ENCODE assay signal across 8 mouse cellular contexts in the genomic region with DNA sequence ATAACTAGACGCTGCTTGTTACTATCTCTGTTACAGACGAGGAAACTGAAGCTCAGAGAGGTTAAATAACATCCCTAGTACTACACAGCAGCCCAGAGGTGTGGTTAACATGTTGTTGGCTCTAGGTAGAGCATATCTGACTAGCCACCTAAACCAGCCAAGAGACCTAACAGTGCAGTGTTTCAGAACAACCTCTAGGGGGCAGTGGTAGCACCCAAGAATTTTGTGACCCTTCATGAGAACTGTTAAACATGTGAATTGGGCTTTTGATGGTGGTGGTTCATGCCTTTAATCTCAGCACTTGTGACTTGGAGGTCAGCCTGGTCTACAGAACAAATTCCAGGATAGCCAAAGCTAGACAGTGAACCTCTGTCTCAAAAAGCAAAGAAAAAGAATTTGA. TPM values are rescaled to one million over a fixed set of nuclear protein-coding genes. Genes with fewer than 3 reads are reported as not detected.
DNase-seq lines count a peak whose midpoint lies in the region; ATAC-seq and TF ChIP-seq lines count a peak whose summit lies in the region.

No protein-coding gene starts in this region.

- no peak overlapping the region for H3K27ac ChIP-seq in forebrain, embryonic 10.5 days
- no peak overlapping the region for H3K27ac ChIP-seq in forebrain, embryonic 12.5 days
- H3K27ac ChIP-seq in hindbrain, embryonic 12.5 days = no peak overlapping the region
- H3K27ac ChIP-seq in lung, postnatal 0 days (ENCODE audit: low read length) = no peak overlapping the region
- H3K27ac ChIP-seq in thymus, adult 2 months (ENCODE audit: control insufficient read depth, insufficient read depth, low read length) = no peak overlapping the region

- no peak for ATAC-seq in forebrain, embryonic 12.5 days (ENCODE audit: low FRiP score)
- ATAC-seq in hindbrain, embryonic 12.5 days (ENCODE audit: low FRiP score) = 0 out of 2 replicates have a peak, but pooled peaks have one; percentile 26
- ATAC-seq in lung, postnatal 0 days = peak; percentile 48; the same call in 1 of the 2 replicates

- TF ChIP-seq CTCF in lung, postnatal 0 days (IDR thresholded peaks at IDR 0.05) = peak; percentile 95
- no peak for TF ChIP-seq CTCF in thymus, adult 2 months (IDR thresholded peaks at IDR 0.05; ENCODE audit: borderline replicate concordance, control insufficient read depth, extremely low read depth, insufficient read depth, low read length, poor library complexity)

- 22% methylated on average over 2 of the region's 2 CpGs for WGBS in forebrain, embryonic 10.5 days
- WGBS in forebrain, embryonic 12.5 days = 29% methylated on average over 2 of the region's 2 CpGs
- 30% methylated on average over 2 of the region's 2 CpGs for WGBS in hindbrain, embryonic 12.5 days
- 29% methylated on average over 2 of the region's 2 CpGs for WGBS in lung, postnatal 0 days
- 61% methylated on average over 2 of the region's 2 CpGs for WGBS in thymus, adult 2 months

- no peak overlapping the region for H3K4me2 ChIP-seq in forebrain, embryonic 12.5 days
- no peak overlapping the region for H3K4me2 ChIP-seq in hindbrain, embryonic 12.5 days (replicated peaks)
- H3K4me2 ChIP-seq in lung, postnatal 0 days (replicated peaks; ENCODE audit: low read depth, low read length) = no peak overlapping the region

- H3K4me3 ChIP-seq in forebrain, embryonic 10.5 days = no peak overlapping the region
- H3K4me3 ChIP-seq in forebrain, embryonic 12.5 days (replicated peaks) = no peak overlapping the region
- H3K4me3 ChIP-seq in hindbrain, embryonic 12.5 days = no peak overlapping the region
- no peak overlapping the region for H3K4me3 ChIP-seq in lung, postnatal 0 days (ENCODE audit: low read depth, low read length)
- no peak overlapping the region for H3K4me3 ChIP-seq in thymus, adult 2 months (ENCODE audit: control insufficient read depth, insufficient read depth, low read length)

- DNase-seq in forebrain, embryonic 10.5 days (ENCODE audit: extremely low spot score, low spot score) = peak; percentile 25
- DNase-seq in spleen, adult 12 weeks (ENCODE audit: low spot score) = peak; percentile 12
- DNase-seq in spleen, postnatal 4 days (ENCODE audit: low spot score in 2 of 2) = no peak
- DNase-seq in cerebellum, postnatal 36 days = peak; percentile 13 to 15
- peak; percentile 73 for DNase-seq in lung, postnatal 0 days (ENCODE audit: low spot score)
- peak; percentile 47 for DNase-seq in thymus, adult 2 months

- H3K36me3 ChIP-seq in forebrain, embryonic 10.5 days (replicated peaks) = no peaks in the 10 kb centered on the region
- H3K36me3 ChIP-seq in forebrain, embryonic 12.5 days (replicated peaks) = no peaks in the 10 kb centered on the region
- H3K36me3 ChIP-seq in hindbrain, embryonic 12.5 days = no peaks in the 10 kb centered on the region
- H3K36me3 ChIP-seq in lung, postnatal 0 days (ENCODE audit: insufficient read depth, low read length) = no peaks in the 10 kb centered on the region
- H3K36me3 ChIP-seq in thymus, adult 2 months (ENCODE audit: control insufficient read depth, insufficient read depth, low read length) = no peaks in the 10 kb centered on the region

- TF ChIP-seq POLR2A in thymus, adult 2 months (IDR thresholded peaks at IDR 0.05; ENCODE audit: control insufficient read depth, extremely low read depth, insufficient read depth, low read length, poor library complexity) = no peak

- TF ChIP-seq EP300 in lung, postnatal 0 days (IDR thresholded peaks at IDR 0.05) = no peak

- no peaks in the 10 kb centered on the region for H3K4me1 ChIP-seq in forebrain, embryonic 10.5 days
- no peaks in the 10 kb centered on the region for H3K4me1 ChIP-seq in forebrain, embryonic 12.5 days
- no peaks in the 10 kb centered on the region for H3K4me1 ChIP-seq in hindbrain, embryonic 12.5 days
- H3K4me1 ChIP-seq in lung, postnatal 0 days (ENCODE audit: insufficient read depth, low read depth, low read length) = no peaks in the 10 kb centered on the region
- H3K4me1 ChIP-seq in thymus, adult 2 months (replicated peaks; ENCODE audit: control insufficient read depth, insufficient read depth, low read length) = no peaks in the 10 kb centered on the region

- no peak overlapping the region for H3K9ac ChIP-seq in forebrain, embryonic 12.5 days
- no peak overlapping the region for H3K9ac ChIP-seq in hindbrain, embryonic 12.5 days
- no peak overlapping the region for H3K9ac ChIP-seq in lung, postnatal 0 days (replicated peaks; ENCODE audit: low read depth)

- no peaks in the 10 kb centered on the region for H3K27me3 ChIP-seq in forebrain, embryonic 10.5 days (ENCODE audit: poor library complexity, severe bottlenecking)
- no peaks in the 10 kb centered on the region for H3K27me3 ChIP-seq in forebrain, embryonic 12.5 days
- H3K27me3 ChIP-seq in hindbrain, embryonic 12.5 days = no peaks in the 10 kb centered on the region
- no peaks in the 10 kb centered on the region for H3K27me3 ChIP-seq in lung, postnatal 0 days (replicated peaks; ENCODE audit: insufficient read depth, low read length)
- no peaks in the 10 kb centered on the region for H3K27me3 ChIP-seq in thymus, adult 2 months (ENCODE audit: control insufficient read depth, insufficient read depth, low read length)

- no peaks in the 10 kb centered on the region for H3K9me3 ChIP-seq in forebrain, embryonic 10.5 days
- no peaks in the 10 kb centered on the region for H3K9me3 ChIP-seq in forebrain, embryonic 12.5 days
- H3K9me3 ChIP-seq in hindbrain, embryonic 12.5 days (replicated peaks) = no peaks in the 10 kb centered on the region
- H3K9me3 ChIP-seq in lung, postnatal 0 days (ENCODE audit: low read length) = no peaks in the 10 kb centered on the region

RNA-seq across cellular contexts. Expression of a gene that starts 46.2 kb away (rescaled TPM):
- 29.0 and 30.7 TPM in 2 replicates for polyA plus RNA-seq in forebrain, embryonic 10.5 days (2016; fragmentation: Nextera tagmentation; extraction: Ambion mirVana)
- 25.3 and 26.4 TPM in 2 replicates for polyA plus RNA-seq in forebrain, embryonic 12.5 days (2016; fragmentation: Nextera tagmentation; extraction: Ambion mirVana)
- polyA plus RNA-seq in hindbrain, embryonic 12.5 days (2016; fragmentation: Nextera tagmentation; extraction: Ambion mirVana) = 23.8 and 24.5 TPM in 2 replicates
- 15.3 and 18.0 TPM in 2 replicates for polyA plus RNA-seq in lung, postnatal 0 days (2015; fragmentation: Nextera tagmentation; extraction: Ambion mirVana)
- 17.0 and 18.4 TPM in 2 replicates for polyA plus RNA-seq in thymus, adult 2 months (2012; rRNA removed)

Comparison
In these comparisons a context has a peak if more than half of its experiments do, and no peak if none do; other contexts are left out.
1. DNase-seq: peak in forebrain, embryonic 10.5 days (single experiment), spleen, adult 12 weeks (single experiment), cerebellum, postnatal 36 days (2 of 2), lung, postnatal 0 days (single experiment) and thymus, adult 2 months (single experiment); none in spleen, postnatal 4 days (0 of 2).